Mouse (Mus musculus): ENCODE data around the gene Kcnk18. TPM values are rescaled to one million over a fixed set of nuclear protein-coding genes. Genes with fewer than 3 reads are reported as not detected.

Gene Kcnk18
- polyA plus RNA-seq, 1 experiment from 2014 or later: not detected

GRCm38 (mm10) chr19:59235001-59235400 is 16.0 kb downstream of the Kcnk18 start:
- Histone ChIP-seq H3K4me2 (no peak overlapping the region), H3K27ac (no peak overlapping the region), H3K36me3 (no peaks in the 10 kb centered on the region), H3K27me3 (peaks cover 8% of the 10 kb centered on the region; the same call in 1 of the 2 replicates), H3K9ac (no peak overlapping the region), H3K4me3 (no peak overlapping the region), H3K4me1 (no peaks in the 10 kb centered on the region), H3K9me3 (no peaks in the 10 kb centered on the region)
- 89% methylated on average over 18 of the region's 18 CpGs for WGBS
- no peak for ATAC-seq (ENCODE audit: insufficient number of reproducible peaks, low FRiP score, low TSS enrichment, low read depth)

GRCm38 (mm10) chr19:59236046-59236445 is 17.0 kb downstream of the Kcnk18 start:
- Histone ChIP-seq H3K4me2 (no peak overlapping the region), H3K9ac (no peak overlapping the region), H3K4me1 (no peaks in the 10 kb centered on the region), H3K4me3 (no peak overlapping the region), H3K9me3 (no peaks in the 10 kb centered on the region), H3K36me3 (no peaks in the 10 kb centered on the region), H3K27me3 (peaks cover 8% of the 10 kb centered on the region; the same call in 1 of the 2 replicates), H3K27ac (no peak overlapping the region)
- no peak for ATAC-seq (ENCODE audit: insufficient number of reproducible peaks, low FRiP score, low TSS enrichment, low read depth)
- whole genome bisulfite sequencing: 81% methylated on average over 6 of the region's 6 CpGs

- no peak overlapping the region for H3K4me2 ChIP-seq
- H3K36me3 ChIP-seq: no peaks in the 10 kb centered on the region
- ATAC-seq (ENCODE audit: insufficient number of reproducible peaks, low FRiP score, low TSS enrichment, low read depth): no peak
- 79% methylated on average over 3 of the region's 3 CpGs for WGBS
- no peaks in the 10 kb centered on the region for H3K4me1 ChIP-seq
- H3K27ac ChIP-seq: no peak overlapping the region
- H3K9me3 ChIP-seq: no peaks in the 10 kb centered on the region
- peaks cover 8% of the 10 kb centered on the region; the same call in 1 of the 2 replicates for H3K27me3 ChIP-seq
- no peak overlapping the region for H3K9ac ChIP-seq
- no peak overlapping the region for H3K4me3 ChIP-seq
These were observed 19.6 kb downstream of the Kcnk18 start for GRCm38 (mm10) chr19:59238630-59239029.

- no peak overlapping the region for H3K27ac ChIP-seq
- no peak overlapping the region for H3K4me3 ChIP-seq
- no peak for ATAC-seq (ENCODE audit: insufficient number of reproducible peaks, low FRiP score, low TSS enrichment, low read depth)
- H3K9ac ChIP-seq: no peak overlapping the region
- no peaks in the 10 kb centered on the region for H3K36me3 ChIP-seq
- H3K4me1 ChIP-seq: no peaks in the 10 kb centered on the region
- peaks cover 8% of the 10 kb centered on the region; the same call in 1 of the 2 replicates for H3K27me3 ChIP-seq
- no peak overlapping the region for H3K4me2 ChIP-seq
- 24% methylated on average over 17 of the region's 17 CpGs for WGBS
- no peaks in the 10 kb centered on the region for H3K9me3 ChIP-seq
These were observed 20.3 kb downstream of the Kcnk18 start for GRCm38 (mm10) chr19:59239124-59239817.

GRCm38 (mm10) chr19:59241987-59242386 is 23.0 kb downstream of the Kcnk18 start:
- no peak overlapping the region for H3K4me2 ChIP-seq
- H3K4me3 ChIP-seq: no peak overlapping the region
- H3K27me3 ChIP-seq: peaks cover 8% of the 10 kb centered on the region; the same call in 1 of the 2 replicates
- no peaks in the 10 kb centered on the region for H3K9me3 ChIP-seq
- H3K9ac ChIP-seq: no peak overlapping the region
- ATAC-seq (ENCODE audit: insufficient number of reproducible peaks, low FRiP score, low TSS enrichment, low read depth): no peak
- WGBS: 77% methylated on average over 4 of the region's 4 CpGs
- no peaks in the 10 kb centered on the region for H3K36me3 ChIP-seq
- no peak overlapping the region for H3K27ac ChIP-seq
- H3K4me1 ChIP-seq: no peaks in the 10 kb centered on the region

GRCm38 (mm10) chr19:59243057-59243456 is 24.0 kb downstream of the Kcnk18 start:
- Histone ChIP-seq H3K4me1 (no peaks in the 10 kb centered on the region), H3K27me3 (peaks cover 8% of the 10 kb centered on the region; the same call in 1 of the 2 replicates), H3K27ac (no peak overlapping the region), H3K9ac (no peak overlapping the region), H3K9me3 (no peaks in the 10 kb centered on the region), H3K4me3 (no peak overlapping the region), H3K36me3 (no peaks in the 10 kb centered on the region), H3K4me2 (no peak overlapping the region)
- ATAC-seq (ENCODE audit: insufficient number of reproducible peaks, low FRiP score, low TSS enrichment, low read depth): no peak
- WGBS: 76% methylated on average over 2 of the region's 2 CpGs

- 81% methylated on average over 4 of the region's 4 CpGs for WGBS
- H3K36me3 ChIP-seq: no peaks in the 10 kb centered on the region
- no peaks in the 10 kb centered on the region for H3K9me3 ChIP-seq
- H3K27me3 ChIP-seq: no peaks in the 10 kb centered on the region
- no peaks in the 10 kb centered on the region for H3K4me1 ChIP-seq
- H3K4me3 ChIP-seq: no peak overlapping the region
- ATAC-seq (ENCODE audit: insufficient number of reproducible peaks, low FRiP score, low TSS enrichment, low read depth): no peak
- no peak overlapping the region for H3K4me2 ChIP-seq
- H3K9ac ChIP-seq: no peak overlapping the region
- H3K27ac ChIP-seq: no peak overlapping the region
These were observed 29.1 kb downstream of the Kcnk18 start for GRCm38 (mm10) chr19:59248144-59248543.

- no peaks in the 10 kb centered on the region for H3K4me1 ChIP-seq
- no peaks in the 10 kb centered on the region for H3K9me3 ChIP-seq
- ATAC-seq (ENCODE audit: insufficient number of reproducible peaks, low FRiP score, low TSS enrichment, low read depth): no peak
- no peak overlapping the region for H3K4me2 ChIP-seq
- no peak overlapping the region for H3K9ac ChIP-seq
- no peak overlapping the region for H3K4me3 ChIP-seq
- no peak overlapping the region for H3K27ac ChIP-seq
- no peaks in the 10 kb centered on the region for H3K27me3 ChIP-seq
- WGBS: 69% methylated on average over 11 of the region's 11 CpGs
- H3K36me3 ChIP-seq: no peaks in the 10 kb centered on the region
These were observed 29.7 kb downstream of the Kcnk18 start for GRCm38 (mm10) chr19:59248553-59249286.

GRCm38 (mm10) chr19:59252651-59253050 is 33.6 kb downstream of the Kcnk18 start:
- no peaks in the 10 kb centered on the region for H3K4me1 ChIP-seq
- 61% methylated on average over 2 of the region's 2 CpGs for whole genome bisulfite sequencing
- H3K9ac ChIP-seq: no peak overlapping the region
- no peak overlapping the region for H3K4me2 ChIP-seq
- no peaks in the 10 kb centered on the region for H3K9me3 ChIP-seq
- no peak for ATAC-seq (ENCODE audit: insufficient number of reproducible peaks, low FRiP score, low TSS enrichment, low read depth)
- no peak overlapping the region for H3K27ac ChIP-seq
- H3K36me3 ChIP-seq: no peaks in the 10 kb centered on the region
- H3K27me3 ChIP-seq: no peaks in the 10 kb centered on the region
- H3K4me3 ChIP-seq: no peak overlapping the region

- H3K4me3 ChIP-seq: no peak overlapping the region
- H3K9me3 ChIP-seq: no peaks in the 10 kb centered on the region
- no peak overlapping the region for H3K27ac ChIP-seq
- peaks cover 31% of the 10 kb centered on the region for H3K27me3 ChIP-seq
- no peaks in the 10 kb centered on the region for H3K36me3 ChIP-seq
- H3K4me1 ChIP-seq: peaks cover 10% of the 10 kb centered on the region
- H3K9ac ChIP-seq: no peak overlapping the region
- 30% methylated on average over 5 of the region's 5 CpGs for WGBS
- H3K4me2 ChIP-seq: no peak overlapping the region
- no peak for ATAC-seq (ENCODE audit: insufficient number of reproducible peaks, low FRiP score, low TSS enrichment, low read depth)
These were observed 40.6 kb downstream of the Kcnk18 start for GRCm38 (mm10) chr19:59259633-59260032.

- no peaks in the 10 kb centered on the region for H3K9me3 ChIP-seq
- H3K27ac ChIP-seq: no peak within 1 kb of the TSS
- peak; percentile 44; the same call in 1 of the 2 replicates for ATAC-seq (ENCODE audit: insufficient number of reproducible peaks, low FRiP score, low TSS enrichment, low read depth)
- peak within 1 kb of the TSS; percentile 42 for H3K4me3 ChIP-seq
- H3K27me3 ChIP-seq: peaks cover 31% of the 10 kb centered on the region
- peak within 1 kb of the TSS; percentile 35; the same call in 1 of the 2 replicates for H3K9ac ChIP-seq
- under 1% methylated on average over 55 of the region's 55 CpGs for WGBS
- peak within 1 kb of the TSS; percentile 90 for H3K4me2 ChIP-seq
- H3K36me3 ChIP-seq: no peaks in the 10 kb centered on the region
- peaks cover 10% of the 10 kb centered on the region for H3K4me1 ChIP-seq
These were observed 41.9 kb downstream of the Kcnk18 start, which contains the start of gene Slc18a2 for GRCm38 (mm10) chr19:59260718-59261442. Gene Slc18a2, plus strand, starts transcription at chr19:59260896.
